Mouse (Mus musculus) embryonic fibroblast, embryonic 13.5 days (primary cell): ENCODE measurements at regions not wholly inside any gene's neighbourhood (a gene's known extent, or its start where the extent isn't known, plus 50 kb on each side); places are given as distances from the start of the nearest gene placed in this dataset.

Experiments
- CTCF ChIP-seq: IDR thresholded peaks from 2 replicates; pipeline ENCODE4 v1.5.1; 2011; ENCODE audit warnings: mild to moderate bottlenecking, control low read depth, low read length, moderate library complexity, borderline replicate concordance; ENCODE audit not compliant: insufficient read depth
- POLR2A ChIP-seq: IDR thresholded peaks from 2 replicates; pipeline ENCODE4 v1.6.1; 2011; ENCODE audit warnings: low read depth, mild to moderate bottlenecking, control low read depth, low read length, moderate library complexity

- TF ChIP-seq POLR2A: no peak
- no peak for TF ChIP-seq CTCF
Observed at GRCm38 (mm10) chr19:15769651-15770050, 177.5 kb downstream of the Psat1 start.
